Mouse (Mus musculus): Measurements from ENCODE around the gene Mpg.
A peak's percentile ranks its signal among the peaks of the same experiment; 100 is the strongest.

The Mpg gene

GRCm38 (mm10) chr11:32232848-32233247 lies 6.5 kb downstream of the Mpg start:
- DNase-seq = no peak

- no peak for DNase-seq
These were observed 7.6 kb downstream of the Mpg start for GRCm38 (mm10) chr11:32233895-32234294.

GRCm38 (mm10) chr11:32234816-32235485 lies 8.6 kb downstream of the Mpg start:
- no peak for DNase-seq

DNA sequence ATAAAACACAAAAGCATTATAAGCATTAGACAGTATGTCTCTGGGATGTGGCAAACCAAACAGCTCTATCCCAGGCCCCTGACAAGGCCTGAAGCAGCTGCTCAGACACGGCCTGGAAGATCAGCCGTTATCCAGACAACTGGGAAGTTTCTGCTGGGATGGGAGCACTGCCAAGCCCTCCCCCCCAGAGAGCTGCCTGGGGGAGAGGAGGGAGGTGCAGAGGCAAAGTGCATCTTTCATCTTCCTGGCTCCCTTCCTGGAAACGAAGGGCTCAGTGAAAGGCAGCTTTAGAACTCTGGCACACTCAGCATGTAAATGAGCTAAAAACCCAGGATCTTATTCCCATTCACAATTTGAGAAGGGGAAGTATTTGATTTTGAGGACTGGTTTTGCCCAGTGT lies 9.3 kb downstream of the Mpg start:
- DNase-seq = peak; percentile 91

DNA sequence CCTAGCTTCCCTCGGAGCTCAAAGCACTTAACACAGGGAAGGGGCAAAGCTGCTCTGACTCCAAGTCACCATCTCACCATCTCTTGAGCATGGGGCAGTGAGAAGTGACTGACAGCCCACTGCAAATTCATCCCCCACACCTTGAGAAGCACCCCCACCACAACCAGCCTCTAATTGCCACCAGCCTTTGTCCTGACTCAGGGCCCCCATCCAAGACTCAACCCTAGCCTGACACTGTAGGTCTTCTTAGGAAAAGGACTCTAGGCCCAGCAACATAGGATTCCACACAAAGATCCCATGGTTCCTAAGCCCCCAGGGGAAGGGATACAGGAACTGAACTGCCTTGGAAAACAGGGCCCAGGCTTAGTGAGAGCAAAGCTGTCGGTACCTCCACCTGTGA lies 9.8 kb downstream of the Mpg start:
- DNase-seq = no peak

DNA sequence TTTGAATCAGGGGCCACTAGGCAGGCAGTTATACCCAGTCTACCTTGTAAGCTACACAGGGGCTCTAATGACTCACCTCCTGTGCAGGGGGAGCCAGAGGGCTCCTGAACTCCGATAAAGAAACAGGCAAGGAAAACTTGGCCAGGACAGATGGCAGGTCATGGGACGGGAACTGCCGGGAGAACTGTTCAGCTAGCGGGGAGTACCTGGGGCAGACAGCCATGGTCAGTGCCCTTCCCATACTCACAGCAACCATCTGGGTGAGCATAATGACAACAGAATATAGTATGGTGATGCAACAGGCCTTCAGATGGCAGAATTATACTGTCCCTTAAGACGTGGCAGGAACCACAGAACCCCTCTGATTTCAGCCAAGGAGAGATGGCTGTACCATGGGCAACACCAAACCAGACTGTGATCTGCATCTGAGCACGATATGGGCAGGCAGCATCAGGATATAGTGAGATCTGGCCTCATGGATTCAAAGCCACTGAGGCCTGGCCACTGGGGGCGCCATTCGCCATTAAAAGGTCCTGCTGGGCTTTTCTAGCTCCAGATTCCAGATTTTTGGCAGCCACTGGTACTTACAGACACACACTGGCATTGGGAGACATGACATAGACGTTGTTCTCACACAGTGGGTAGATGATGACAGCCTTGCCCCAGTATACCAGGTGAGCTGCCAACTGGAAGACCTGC lies 10.6 kb downstream of the Mpg start:
- peak; percentile 71 for DNase-seq

DNA sequence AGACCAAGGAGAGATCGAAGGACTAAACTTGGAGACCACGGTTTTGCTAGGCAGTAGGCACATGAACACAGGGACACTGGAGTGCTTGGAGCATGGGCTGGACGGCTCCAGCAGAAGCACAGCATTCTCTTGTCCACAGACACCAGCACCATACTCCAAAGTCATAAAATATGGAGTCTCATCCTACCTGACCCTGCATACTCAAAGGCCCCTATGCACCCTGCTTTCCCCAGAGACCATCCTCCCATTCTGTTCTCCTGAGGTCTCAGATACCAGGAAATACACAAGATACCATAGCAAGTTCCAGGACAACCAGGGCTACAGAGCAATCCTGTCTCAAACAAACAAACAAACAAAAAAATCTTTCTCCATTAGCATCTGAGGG lies 11.1 kb downstream of the Mpg start:
- DNase-seq = no peak

GRCm38 (mm10) chr11:32238093-32238860 lies 12.0 kb downstream of the Mpg start:
- DNase-seq = peak; percentile 83

DNA sequence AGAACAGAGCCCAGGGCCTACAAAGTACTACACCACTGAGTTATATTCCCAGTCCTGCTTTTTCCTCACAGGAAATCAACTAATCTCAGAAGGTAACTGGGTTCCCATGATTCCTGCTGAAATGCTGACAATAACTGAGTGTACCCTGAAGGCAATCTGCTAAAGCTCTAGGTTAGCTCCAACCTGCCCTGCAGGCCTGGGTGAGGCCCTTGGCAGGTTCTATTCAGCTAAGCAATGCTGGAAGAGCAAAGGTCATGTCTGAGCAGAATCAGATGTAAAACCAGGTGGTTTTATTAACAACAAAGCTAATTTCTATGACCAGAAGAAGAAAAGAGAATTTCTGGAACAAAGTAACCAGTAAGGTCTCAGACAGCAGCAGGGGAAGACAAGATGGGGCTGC lies 15.1 kb downstream of the Mpg start:
- peak; percentile 25 for DNase-seq

DNA sequence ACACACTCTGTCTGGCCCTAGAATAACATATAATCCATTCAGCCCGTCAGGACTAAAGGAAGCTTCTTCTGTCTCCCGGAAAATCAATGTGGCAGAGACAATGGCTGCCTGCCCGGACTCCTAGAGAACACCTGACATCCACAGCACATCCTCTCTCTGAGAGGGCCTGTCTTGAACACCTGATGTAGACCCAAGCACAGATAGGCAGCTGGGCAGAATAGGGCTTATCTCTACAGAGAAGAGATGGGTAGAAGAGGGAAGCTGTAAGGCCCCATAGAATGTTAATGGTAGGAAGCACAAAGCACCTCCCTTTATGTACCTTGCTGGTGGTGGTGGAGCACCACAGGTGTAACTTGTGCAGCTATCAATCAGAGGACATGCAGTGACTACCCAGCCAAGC lies 15.9 kb downstream of the Mpg start:
- DNase-seq = no peak

- DNase-seq = peak; percentile 54
These were observed 17.1 kb downstream of the Mpg start for GRCm38 (mm10) chr11:32243205-32243955.

- no peak for DNase-seq
These were observed 17.8 kb downstream of the Mpg start for GRCm38 (mm10) chr11:32244064-32244463.

- DNase-seq = no peak
These were observed 18.3 kb downstream of the Mpg start for GRCm38 (mm10) chr11:32244617-32245016.

- DNase-seq = no peak
These were observed 19.3 kb downstream of the Mpg start for GRCm38 (mm10) chr11:32245614-32246013.

GRCm38 (mm10) chr11:32247068-32247467 lies 20.8 kb downstream of the Mpg start:
- DNase-seq = no peak

GRCm38 (mm10) chr11:32248350-32248749 lies 22.0 kb downstream of the Mpg start:
- no peak for DNase-seq

- no peak for DNase-seq
These were observed 24.8 kb downstream of the Mpg start for GRCm38 (mm10) chr11:32250880-32251763.

GRCm38 (mm10) chr11:32253121-32253520 lies 26.8 kb downstream of the Mpg start:
- no peak for DNase-seq

DNA sequence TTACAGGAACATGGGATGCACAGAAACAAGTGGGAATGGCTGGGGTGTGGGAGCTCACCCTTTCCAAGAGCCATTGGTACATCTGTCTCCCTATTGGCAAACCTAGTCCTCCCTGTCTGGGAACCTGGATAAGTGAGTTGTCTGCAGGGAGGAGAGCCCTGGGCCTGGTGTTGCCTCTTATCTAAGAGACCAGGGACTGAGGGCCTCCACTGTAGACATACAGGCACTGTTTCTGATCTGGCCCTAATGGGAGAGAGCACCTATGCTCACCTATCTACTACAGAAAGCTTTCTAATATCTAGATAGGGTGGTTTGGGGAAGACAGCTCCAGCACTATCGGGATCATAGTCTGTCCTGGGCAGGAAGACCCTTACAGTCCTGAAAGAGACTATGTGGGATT lies 29.8 kb downstream of the Mpg start:
- DNase-seq = no peak

DNA sequence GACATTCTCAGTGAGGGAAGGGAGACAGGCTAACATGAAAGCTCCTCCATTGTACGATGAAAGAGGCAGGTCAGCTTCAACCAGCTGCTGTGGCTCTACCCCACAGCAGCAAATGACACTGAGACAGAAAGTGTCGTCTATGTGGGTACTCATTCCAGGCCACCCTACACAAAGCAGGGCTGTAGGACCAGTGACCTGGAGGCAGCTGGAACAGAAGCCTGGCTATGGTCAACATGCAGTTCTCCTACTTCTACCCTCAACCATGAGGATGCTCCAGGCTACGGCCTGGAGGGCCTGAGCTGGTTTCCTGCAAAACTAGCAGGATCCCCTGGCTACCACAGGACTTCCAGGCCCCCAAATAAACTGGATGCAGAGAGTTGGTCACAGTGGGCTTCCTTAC lies 30.3 kb downstream of the Mpg start:
- no peak for DNase-seq

GRCm38 (mm10) chr11:32262674-32263415 lies 36.5 kb downstream of the Mpg start:
- DNase-seq = no peak

Measured in kidney, postnatal 14 days (tissue).